Mouse (Mus musculus): ENCODE data around the gene Galk1. TPM values are rescaled to one million over a fixed set of nuclear protein-coding genes. Genes with fewer than 3 reads are reported as not detected.

Gene Galk1
- polyA plus RNA-seq, 1 experiment: 27.0 TPM

- 5% methylated on average over 54 of the region's 54 CpGs for WGBS
- H3K4me1 ChIP-seq (ENCODE audit: control insufficient read depth, insufficient read depth, low read length): peaks cover 2% of the 10 kb centered on the region
- peak overlapping the region; percentile 16; the same call in 1 of the 2 replicates for H3K27ac ChIP-seq (ENCODE audit: control insufficient read depth, insufficient read depth, low read depth, low read length, poor library complexity)
- TF ChIP-seq POLR2A (IDR thresholded peaks at IDR 0.05; ENCODE audit: borderline replicate concordance, control insufficient read depth, low read depth, low read length) (peak; percentile 9; the same call in 1 of the 2 replicates), CTCF (IDR thresholded peaks at IDR 0.05; ENCODE audit: control insufficient read depth, insufficient read depth, low read length) (peak; percentile 62)
- H3K4me3 ChIP-seq (replicated peaks; ENCODE audit: control insufficient read depth, low read depth, low read length): peak overlapping the region; percentile 47
Measured at GRCm38 (mm10) chr11:116004840-116005700, 7.4 kb downstream of the Galk1 start.

GRCm38 (mm10) chr11:116004186-116004823 is 8.2 kb downstream of the Galk1 start:
- no peak for TF ChIP-seq CTCF (IDR thresholded peaks at IDR 0.05; ENCODE audit: control insufficient read depth, insufficient read depth, low read length)
- no peak for TF ChIP-seq POLR2A (IDR thresholded peaks at IDR 0.05; ENCODE audit: borderline replicate concordance, control insufficient read depth, low read depth, low read length)
- Histone ChIP-seq H3K4me3 (replicated peaks; ENCODE audit: control insufficient read depth, low read depth, low read length) (peak overlapping the region; percentile 47), H3K27ac (ENCODE audit: control insufficient read depth, insufficient read depth, low read depth, low read length, poor library complexity) (peak overlapping the region; percentile 2; the same call in 1 of the 2 replicates), H3K4me1 (ENCODE audit: control insufficient read depth, insufficient read depth, low read length) (peaks cover 2% of the 10 kb centered on the region)
- 8% methylated on average over 8 of the region's 8 CpGs for WGBS

- H3K4me1 ChIP-seq (ENCODE audit: control insufficient read depth, insufficient read depth, low read length): peaks cover 2% of the 10 kb centered on the region
- 85% methylated on average over 3 of the region's 3 CpGs for WGBS
Measured at GRCm38 (mm10) chr11:116002894-116003293, 9.6 kb downstream of the Galk1 start.

GRCm38 (mm10) chr11:116001725-116002124 is 10.8 kb downstream of the Galk1 start:
- no peak for TF ChIP-seq POLR2A (IDR thresholded peaks at IDR 0.05; ENCODE audit: borderline replicate concordance, control insufficient read depth, low read depth, low read length)
- TF ChIP-seq CTCF (IDR thresholded peaks at IDR 0.05; ENCODE audit: control insufficient read depth, insufficient read depth, low read length): no peak
- Histone ChIP-seq H3K27ac (ENCODE audit: control insufficient read depth, insufficient read depth, low read depth, low read length, poor library complexity) (no peak overlapping the region), H3K4me3 (replicated peaks; ENCODE audit: control insufficient read depth, low read depth, low read length) (no peak overlapping the region), H3K4me1 (ENCODE audit: control insufficient read depth, insufficient read depth, low read length) (peaks cover 2% of the 10 kb centered on the region)
- 55% methylated on average over 6 of the region's 6 CpGs for WGBS

More at GRCm38 (mm10) chr11:116002894-116003293, 9.6 kb downstream of the Galk1 start:
- no peak overlapping the region for H3K4me3 ChIP-seq (replicated peaks; ENCODE audit: control insufficient read depth, low read depth, low read length)
- TF ChIP-seq POLR2A (IDR thresholded peaks at IDR 0.05; ENCODE audit: borderline replicate concordance, control insufficient read depth, low read depth, low read length) (no peak), CTCF (IDR thresholded peaks at IDR 0.05; ENCODE audit: control insufficient read depth, insufficient read depth, low read length) (no peak)
- H3K27ac ChIP-seq (ENCODE audit: control insufficient read depth, insufficient read depth, low read depth, low read length, poor library complexity): no peak overlapping the region

- peaks cover 2% of the 10 kb centered on the region for H3K4me1 ChIP-seq (ENCODE audit: control insufficient read depth, insufficient read depth, low read length)
- H3K4me3 ChIP-seq (replicated peaks; ENCODE audit: control insufficient read depth, low read depth, low read length): no peak overlapping the region
- 74% methylated on average over 10 of the region's 10 CpGs for WGBS
- no peak overlapping the region for H3K27ac ChIP-seq (ENCODE audit: control insufficient read depth, insufficient read depth, low read depth, low read length, poor library complexity)
- TF ChIP-seq POLR2A (IDR thresholded peaks at IDR 0.05; ENCODE audit: borderline replicate concordance, control insufficient read depth, low read depth, low read length) (no peak), CTCF (IDR thresholded peaks at IDR 0.05; ENCODE audit: control insufficient read depth, insufficient read depth, low read length) (no peak)
Measured at GRCm38 (mm10) chr11:116000607-116001006, 11.9 kb downstream of the Galk1 start.

GRCm38 (mm10) chr11:115999538-116000143 is 12.9 kb downstream of the Galk1 start:
- Histone ChIP-seq H3K4me3 (replicated peaks; ENCODE audit: control insufficient read depth, low read depth, low read length) (no peak overlapping the region), H3K27ac (ENCODE audit: control insufficient read depth, insufficient read depth, low read depth, low read length, poor library complexity) (no peak overlapping the region), H3K4me1 (ENCODE audit: control insufficient read depth, insufficient read depth, low read length) (no peaks in the 10 kb centered on the region)
- TF ChIP-seq POLR2A (IDR thresholded peaks at IDR 0.05; ENCODE audit: borderline replicate concordance, control insufficient read depth, low read depth, low read length) (no peak), CTCF (IDR thresholded peaks at IDR 0.05; ENCODE audit: control insufficient read depth, insufficient read depth, low read length) (peak; percentile 60)
- 7% methylated on average over 14 of the region's 14 CpGs for WGBS

- H3K4me1 ChIP-seq (ENCODE audit: control insufficient read depth, insufficient read depth, low read length): no peaks in the 10 kb centered on the region
- H3K4me3 ChIP-seq (replicated peaks; ENCODE audit: control insufficient read depth, low read depth, low read length): no peak overlapping the region
- H3K27ac ChIP-seq (ENCODE audit: control insufficient read depth, insufficient read depth, low read depth, low read length, poor library complexity): no peak overlapping the region
- WGBS: 29% methylated on average over 7 of the region's 7 CpGs
- TF ChIP-seq POLR2A (IDR thresholded peaks at IDR 0.05; ENCODE audit: borderline replicate concordance, control insufficient read depth, low read depth, low read length): no peak
- no peak for TF ChIP-seq CTCF (IDR thresholded peaks at IDR 0.05; ENCODE audit: control insufficient read depth, insufficient read depth, low read length)
Measured at GRCm38 (mm10) chr11:115999027-115999426, 13.5 kb downstream of the Galk1 start.

- no peak overlapping the region for H3K4me3 ChIP-seq (replicated peaks; ENCODE audit: control insufficient read depth, low read depth, low read length)
- TF ChIP-seq POLR2A (IDR thresholded peaks at IDR 0.05; ENCODE audit: borderline replicate concordance, control insufficient read depth, low read depth, low read length): no peak
- TF ChIP-seq CTCF (IDR thresholded peaks at IDR 0.05; ENCODE audit: control insufficient read depth, insufficient read depth, low read length): no peak
- no peak overlapping the region for H3K27ac ChIP-seq (ENCODE audit: control insufficient read depth, insufficient read depth, low read depth, low read length, poor library complexity)
- WGBS: 84% methylated on average over 5 of the region's 5 CpGs
- no peaks in the 10 kb centered on the region for H3K4me1 ChIP-seq (ENCODE audit: control insufficient read depth, insufficient read depth, low read length)
Measured at GRCm38 (mm10) chr11:115997662-115998061, 14.9 kb downstream of the Galk1 start.

Measured in bone marrow, adult 2 months (tissue).